Mouse (Mus musculus): ENCODE results near the gene Fyn. TPM values are rescaled to one million over a fixed set of nuclear protein-coding genes. Genes with fewer than 3 reads are reported as not detected.

Gene Fyn
- 58.8 and 61.4 TPM in 2 replicates for polyA plus RNA-seq (2015; fragmentation: Nextera tagmentation; extraction: Ambion mirVana)

DNA sequence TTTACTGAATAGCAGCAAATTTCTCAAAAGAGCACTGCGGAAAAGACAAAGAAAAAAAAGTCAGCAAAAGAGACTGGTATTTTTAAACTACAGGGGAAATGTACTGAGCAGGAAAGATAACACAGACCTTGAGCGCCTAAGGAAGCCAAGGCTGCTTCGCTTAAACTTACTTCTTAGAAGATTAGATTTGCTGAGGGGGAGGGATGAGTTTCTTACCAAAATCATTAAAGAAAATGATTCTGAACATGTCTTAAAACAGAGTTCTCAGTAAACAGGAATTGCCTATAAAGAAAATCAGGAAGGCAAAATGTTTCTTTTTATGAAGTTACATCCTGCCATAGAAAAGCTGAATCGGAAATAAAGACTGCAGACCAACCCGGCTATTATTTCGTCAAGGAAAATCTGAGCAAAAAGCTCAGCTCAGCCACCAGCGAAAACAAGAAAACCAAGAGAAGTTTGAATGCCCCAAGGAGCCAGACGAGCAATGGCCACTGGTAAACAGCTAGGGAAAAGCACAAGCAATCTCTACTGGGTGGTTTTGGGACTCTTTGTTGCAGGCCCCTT lies at the start of gene Fyn:
Fyn (plus strand) TSS at position 284 of the 564 bp plus-strand sequence.
- H3K36me3 ChIP-seq (ENCODE audit: poor library complexity, severe bottlenecking): no peaks in the 10 kb centered on the region
- WGBS: 33% methylated on average over 8 of the region's 8 CpGs
- peak within 1 kb of the TSS; percentile 100 for H3K9ac ChIP-seq
- H3K4me3 ChIP-seq: peak within 1 kb of the TSS; percentile 99
- H3K4me2 ChIP-seq: peak within 1 kb of the TSS; percentile 79
- no peak for ATAC-seq
- H3K4me1 ChIP-seq: peaks cover 38% of the 10 kb centered on the region
- no peaks in the 10 kb centered on the region for H3K9me3 ChIP-seq (replicated peaks)
- H3K27me3 ChIP-seq: no peaks in the 10 kb centered on the region
- H3K27ac ChIP-seq: peak within 1 kb of the TSS; percentile 98

DNA sequence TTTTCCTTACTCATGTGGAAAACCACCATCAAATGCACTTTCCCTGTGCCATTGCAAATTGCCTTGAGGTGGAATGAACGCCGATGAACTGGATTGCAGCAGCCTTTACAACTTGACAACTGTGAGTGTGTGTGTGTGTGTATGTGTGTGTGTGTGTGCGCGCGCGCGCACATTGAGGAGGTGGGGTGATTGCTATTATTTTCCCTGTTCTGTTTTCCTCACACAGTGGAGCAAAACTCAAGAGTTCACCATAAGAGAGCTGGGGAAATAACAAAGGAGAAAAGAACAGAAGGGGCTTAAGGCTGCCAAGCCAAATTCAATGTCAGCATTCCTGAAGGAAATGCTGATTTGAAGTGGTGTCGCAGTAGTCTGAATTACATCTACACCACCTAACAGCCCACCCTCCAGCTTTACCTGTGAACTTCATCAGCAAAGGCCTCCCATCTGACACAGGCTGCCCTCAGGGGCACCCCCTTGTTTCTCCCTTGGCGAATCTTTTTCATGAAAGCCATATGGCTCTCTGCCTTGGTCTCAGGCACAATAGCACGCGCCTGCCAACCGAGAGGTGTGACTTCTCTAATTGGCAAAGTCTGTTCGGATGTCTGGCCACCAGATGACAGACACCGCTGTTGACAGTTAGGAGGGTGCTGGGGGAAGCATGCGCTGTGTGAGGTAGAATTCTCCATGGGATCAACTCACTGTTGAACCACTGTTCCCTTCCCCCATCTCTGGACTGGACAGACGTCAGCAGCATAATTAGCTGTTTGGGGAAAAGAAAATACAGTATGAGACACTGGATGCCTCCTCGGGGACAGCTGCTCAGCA lies 47.6 kb upstream of the Fyn start:
- Histone ChIP-seq H3K36me3 (ENCODE audit: poor library complexity, severe bottlenecking) (no peaks in the 10 kb centered on the region), H3K9ac (no peak overlapping the region), H3K9me3 (replicated peaks) (no peaks in the 10 kb centered on the region), H3K4me2 (0 out of 2 replicates have a peak overlapping the region, but pooled peaks have one; percentile 12), H3K4me3 (no peak overlapping the region), H3K4me1 (peaks cover 27% of the 10 kb centered on the region), H3K27ac (peak overlapping the region; percentile 83), H3K27me3 (no peaks in the 10 kb centered on the region)
- ATAC-seq: peak; percentile 96
- 41% methylated on average over 17 of the region's 17 CpGs for WGBS

DNA sequence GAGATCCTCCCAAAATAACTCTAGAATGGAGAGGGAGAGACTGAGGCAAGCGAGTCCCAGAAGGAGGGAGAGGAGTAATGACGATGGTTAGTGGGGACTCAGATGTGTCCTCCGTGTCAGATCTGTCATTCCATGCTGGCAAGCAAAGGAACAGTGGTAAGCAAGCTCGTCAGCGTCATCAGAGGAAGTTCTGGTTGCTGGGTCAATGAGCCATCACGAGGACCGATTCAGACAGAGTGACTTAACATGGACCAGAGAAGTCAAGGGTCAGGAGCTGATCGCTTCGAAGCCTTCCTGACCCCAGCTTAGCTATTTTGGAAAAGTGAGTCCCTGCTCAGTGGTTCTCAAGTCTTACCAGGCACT lies 47.1 kb upstream of the Fyn start:
- no peak for ATAC-seq
- Histone ChIP-seq H3K4me1 (peaks cover 27% of the 10 kb centered on the region), H3K4me3 (no peak overlapping the region), H3K9me3 (replicated peaks) (no peaks in the 10 kb centered on the region), H3K9ac (no peak overlapping the region), H3K27me3 (no peaks in the 10 kb centered on the region), H3K4me2 (0 out of 2 replicates have a peak overlapping the region, but pooled peaks have one; percentile 12), H3K36me3 (ENCODE audit: poor library complexity, severe bottlenecking) (no peaks in the 10 kb centered on the region), H3K27ac (peak overlapping the region; percentile 83)
- WGBS: 75% methylated on average over 9 of the region's 9 CpGs

DNA sequence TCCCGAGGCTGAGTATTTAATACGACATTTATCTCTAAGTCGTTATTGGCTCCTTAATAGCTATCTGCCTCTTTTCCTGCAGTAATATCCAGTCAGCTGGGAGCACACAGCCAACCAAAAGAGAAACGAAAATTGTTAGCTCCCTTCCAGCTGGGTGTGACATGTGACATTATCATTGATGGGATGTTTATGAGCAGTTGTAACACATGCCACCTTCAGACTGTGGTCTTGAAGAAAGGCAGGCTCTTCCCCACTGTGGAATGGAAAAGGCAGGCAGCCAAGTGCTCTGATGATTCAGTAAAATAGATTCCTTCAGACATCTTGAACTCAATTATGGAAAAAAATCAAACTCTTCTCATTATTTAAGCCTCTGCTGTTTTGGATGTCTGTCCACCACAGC lies 46.5 kb upstream of the Fyn start:
- H3K4me3 ChIP-seq: no peak overlapping the region

DNA sequence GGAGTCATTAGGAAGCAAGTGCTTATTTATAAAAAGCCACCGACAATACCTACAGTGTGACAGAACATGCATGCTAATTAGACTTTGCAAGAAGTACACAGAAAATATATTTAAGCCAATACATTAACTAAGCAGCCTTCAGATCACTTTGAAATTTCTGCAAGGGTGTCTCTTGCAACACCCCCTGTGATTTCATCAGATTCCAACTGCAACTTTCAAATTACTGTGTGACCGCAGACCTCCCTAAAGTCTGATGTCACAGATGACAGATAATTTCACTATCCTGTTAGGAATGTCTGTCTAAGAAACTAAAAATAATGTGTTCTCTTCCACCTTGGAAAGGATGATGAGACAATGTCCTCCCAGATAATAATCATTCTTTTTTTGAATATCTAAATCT lies 44.4 kb upstream of the Fyn start:
- no peak for ATAC-seq
- H3K27me3 ChIP-seq: no peaks in the 10 kb centered on the region
- H3K36me3 ChIP-seq (ENCODE audit: poor library complexity, severe bottlenecking): no peaks in the 10 kb centered on the region
- no peak overlapping the region for H3K9ac ChIP-seq
- peaks cover 27% of the 10 kb centered on the region for H3K4me1 ChIP-seq
- H3K27ac ChIP-seq: no peak overlapping the region
- no peak overlapping the region for H3K4me2 ChIP-seq
- 62% methylated on average over 2 of the region's 2 CpGs for WGBS
- no peaks in the 10 kb centered on the region for H3K9me3 ChIP-seq (replicated peaks)
- no peak overlapping the region for H3K4me3 ChIP-seq

More for the DNA sequence above, 46.5 kb upstream of the Fyn start:
- H3K4me2 ChIP-seq: no peak overlapping the region
- no peak for ATAC-seq
- WGBS: 66% methylated on average over 4 of the region's 4 CpGs
- H3K27ac ChIP-seq: peak overlapping the region; percentile 83
- peaks cover 27% of the 10 kb centered on the region for H3K4me1 ChIP-seq
- no peaks in the 10 kb centered on the region for H3K9me3 ChIP-seq (replicated peaks)
- no peaks in the 10 kb centered on the region for H3K36me3 ChIP-seq (ENCODE audit: poor library complexity, severe bottlenecking)
- H3K27me3 ChIP-seq: no peaks in the 10 kb centered on the region
- H3K9ac ChIP-seq: no peak overlapping the region

DNA sequence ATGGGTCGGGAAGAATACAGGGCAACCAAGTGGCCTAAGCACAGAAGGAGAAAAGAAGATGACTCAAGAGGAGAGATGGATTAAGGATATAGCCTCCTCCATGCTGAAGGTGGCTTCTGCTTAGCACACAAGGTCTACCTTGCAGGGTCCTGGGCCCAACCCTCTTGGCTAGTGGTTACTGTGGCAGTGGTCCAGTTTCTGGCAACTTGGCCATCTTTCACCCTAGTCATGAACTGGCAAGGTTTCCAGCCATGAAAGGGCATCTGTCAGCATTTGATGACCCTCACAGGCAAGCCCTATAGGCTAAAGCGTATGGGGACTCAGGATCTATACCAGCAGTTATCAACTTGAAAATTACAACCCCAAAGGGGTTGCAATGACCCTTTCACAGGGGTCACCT lies 40.0 kb upstream of the Fyn start:
- Histone ChIP-seq H3K36me3 (ENCODE audit: poor library complexity, severe bottlenecking) (no peaks in the 10 kb centered on the region), H3K27me3 (no peaks in the 10 kb centered on the region), H3K27ac (no peak overlapping the region), H3K9me3 (replicated peaks) (peaks cover 12% of the 10 kb centered on the region; the same call in 1 of the 2 replicates), H3K9ac (no peak overlapping the region), H3K4me2 (no peak overlapping the region), H3K4me1 (peaks cover 6% of the 10 kb centered on the region), H3K4me3 (no peak overlapping the region)
- 93% methylated on average over 2 of the region's 2 CpGs for WGBS
- no peak for ATAC-seq

DNA sequence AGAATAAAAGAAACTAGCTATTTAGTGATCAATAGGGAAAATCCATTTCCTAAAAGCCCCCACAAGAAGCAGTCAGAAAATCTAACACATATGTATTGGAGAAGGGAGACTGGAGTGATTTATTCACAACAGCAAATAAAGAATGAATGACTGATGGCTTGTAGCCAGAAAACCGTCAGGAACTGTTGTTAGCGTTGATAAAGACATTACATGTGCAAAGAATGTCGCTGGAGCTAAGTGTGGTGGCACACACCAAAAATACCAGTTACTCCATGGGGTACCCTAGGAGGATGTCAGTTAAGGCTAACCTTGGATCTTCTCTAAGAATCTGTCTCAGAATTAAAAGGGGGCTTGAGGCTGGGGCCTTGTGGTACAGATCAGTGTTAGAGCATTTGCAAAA lies 34.3 kb upstream of the Fyn start:
- Histone ChIP-seq H3K4me2 (no peak overlapping the region), H3K9me3 (replicated peaks) (peaks cover 12% of the 10 kb centered on the region; the same call in 1 of the 2 replicates), H3K4me3 (no peak overlapping the region), H3K27me3 (no peaks in the 10 kb centered on the region), H3K36me3 (ENCODE audit: poor library complexity, severe bottlenecking) (no peaks in the 10 kb centered on the region), H3K27ac (peak overlapping the region; percentile 33), H3K4me1 (peaks cover 14% of the 10 kb centered on the region), H3K9ac (no peak overlapping the region)
- WGBS: 13% methylated on average over 3 of the region's 3 CpGs
- ATAC-seq: peak; percentile 48; the same call in 1 of the 2 replicates

DNA sequence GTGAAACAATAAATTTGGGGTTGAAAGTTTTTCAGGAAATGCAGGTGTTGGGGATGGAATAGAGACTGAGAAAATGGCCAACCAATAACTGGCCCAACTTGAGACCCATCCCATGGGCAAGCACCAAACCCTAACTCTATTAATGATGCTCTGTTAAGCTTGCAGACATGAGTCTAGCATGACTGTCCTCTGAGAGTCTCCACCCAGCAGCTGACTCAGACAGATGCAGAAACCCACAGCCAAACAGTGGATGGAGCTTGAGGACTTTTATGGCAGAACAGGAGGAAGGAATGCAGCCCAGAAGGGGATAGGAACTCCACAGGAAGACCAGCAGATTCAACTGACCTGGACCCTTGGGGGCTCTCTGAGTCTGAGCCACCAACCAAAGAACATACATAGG lies 32.8 kb upstream of the Fyn start:
- H3K27me3 ChIP-seq: no peaks in the 10 kb centered on the region
- no peak overlapping the region for H3K4me2 ChIP-seq

GRCm38 (mm10) chr10:39339189-39339968 lies 29.3 kb upstream of the Fyn start:
- H3K4me3 ChIP-seq: no peak overlapping the region
- H3K36me3 ChIP-seq (ENCODE audit: poor library complexity, severe bottlenecking): no peaks in the 10 kb centered on the region
- H3K4me2 ChIP-seq: no peak overlapping the region
- H3K9ac ChIP-seq: no peak overlapping the region
- H3K27ac ChIP-seq: no peak overlapping the region
- H3K9me3 ChIP-seq (replicated peaks): no peaks in the 10 kb centered on the region
- no peak for ATAC-seq
- WGBS: 83% methylated on average over 2 of the region's 2 CpGs
- no peaks in the 10 kb centered on the region for H3K27me3 ChIP-seq
- peaks cover 6% of the 10 kb centered on the region for H3K4me1 ChIP-seq

More for the DNA sequence above, 32.8 kb upstream of the Fyn start:
- H3K9me3 ChIP-seq (replicated peaks): peaks cover 12% of the 10 kb centered on the region; the same call in 1 of the 2 replicates
- no peak overlapping the region for H3K27ac ChIP-seq
- H3K36me3 ChIP-seq (ENCODE audit: poor library complexity, severe bottlenecking): no peaks in the 10 kb centered on the region
- no peak overlapping the region for H3K9ac ChIP-seq
- peaks cover 14% of the 10 kb centered on the region for H3K4me1 ChIP-seq
- no peak overlapping the region for H3K4me3 ChIP-seq
- ATAC-seq: no peak

DNA sequence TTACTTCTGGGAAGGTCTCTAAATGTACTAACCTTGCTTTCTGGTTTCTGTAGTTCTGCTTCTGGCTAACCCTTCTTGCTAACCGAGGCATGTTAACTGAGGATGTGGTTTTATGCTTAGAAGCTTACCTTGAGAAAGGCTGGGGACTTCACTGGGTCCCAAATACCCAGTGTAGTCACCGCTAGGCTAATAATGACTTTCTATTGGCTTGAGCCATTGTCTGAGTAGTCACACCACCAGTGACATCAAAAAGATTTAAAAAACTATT lies 28.8 kb upstream of the Fyn start:
- Histone ChIP-seq H3K4me3 (no peak overlapping the region), H3K9me3 (replicated peaks) (no peaks in the 10 kb centered on the region), H3K27ac (no peak overlapping the region), H3K4me2 (no peak overlapping the region), H3K36me3 (ENCODE audit: poor library complexity, severe bottlenecking) (no peaks in the 10 kb centered on the region), H3K27me3 (no peaks in the 10 kb centered on the region), H3K4me1 (peaks cover under 1% of the 10 kb centered on the region; the same call in 1 of the 2 replicates), H3K9ac (no peak overlapping the region)
- no peak for ATAC-seq
- WGBS: 90% methylated on average over 2 of the region's 2 CpGs

DNA sequence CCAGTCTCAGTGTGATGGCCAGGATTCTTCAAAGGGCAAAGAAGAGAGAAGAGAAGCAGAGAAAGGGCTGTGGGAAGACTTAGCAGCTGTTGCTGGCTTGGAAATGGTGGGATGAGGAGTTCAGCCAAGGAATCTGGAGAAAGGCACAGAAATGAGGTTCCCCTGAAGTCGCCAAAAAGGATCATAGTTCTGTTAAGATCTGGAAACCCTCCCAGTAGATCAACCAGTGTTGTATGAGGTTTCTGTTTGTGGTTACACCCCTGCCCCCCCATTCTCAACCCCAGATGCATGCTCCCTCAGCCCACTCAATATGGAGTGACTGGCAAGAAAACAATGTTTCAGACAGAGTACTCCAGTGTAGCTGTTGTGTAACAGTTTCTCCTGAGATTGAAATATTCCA lies 25.1 kb upstream of the Fyn start:
- Histone ChIP-seq H3K27me3 (no peaks in the 10 kb centered on the region), H3K36me3 (ENCODE audit: poor library complexity, severe bottlenecking) (no peaks in the 10 kb centered on the region), H3K9ac (no peak overlapping the region), H3K9me3 (replicated peaks) (no peaks in the 10 kb centered on the region), H3K27ac (no peak overlapping the region), H3K4me3 (no peak overlapping the region), H3K4me2 (no peak overlapping the region), H3K4me1 (no peaks in the 10 kb centered on the region)
- no peak for ATAC-seq
- WGBS: 77% methylated on average over 1 of the region's 1 CpGs

- no peaks in the 10 kb centered on the region for H3K36me3 ChIP-seq (ENCODE audit: poor library complexity, severe bottlenecking)
- H3K9me3 ChIP-seq (replicated peaks): no peaks in the 10 kb centered on the region
- no peak overlapping the region for H3K9ac ChIP-seq
- no peaks in the 10 kb centered on the region for H3K27me3 ChIP-seq
- no peak overlapping the region for H3K4me3 ChIP-seq
- no peaks in the 10 kb centered on the region for H3K4me1 ChIP-seq
- WGBS: 34% methylated on average over 1 of the region's 1 CpGs
- H3K4me2 ChIP-seq: no peak overlapping the region
- H3K27ac ChIP-seq: no peak overlapping the region
- no peak for ATAC-seq
Measured at GRCm38 (mm10) chr10:39345921-39346320, 22.7 kb upstream of the Fyn start.

Measured in forebrain, embryonic 13.5 days (tissue).